Mouse (Mus musculus) hindbrain, embryonic 12.5 days (tissue): ENCODE measurements around the gene D7Ertd443e. TPM values are rescaled to one million over a fixed set of nuclear protein-coding genes. Genes with fewer than 3 reads are reported as not detected.

Source experiments
- ATAC-seq: fragments of 200-750 bp; cut with Nextera tagmentation; 2 replicates; pipeline ENCODE4 v1.8.0; 2017; ENCODE audit warnings: moderate TSS enrichment; ENCODE audit not compliant: low FRiP score
- H3K27ac ChIP-seq: fragments of 300-500 bp; sonication (generic); 2 replicates; pipeline ENCODE4 v1.5.1; 2016; ENCODE audit warnings: mild to moderate bottlenecking
- H3K27me3 ChIP-seq: fragments of 300-500 bp; sonication (generic); 2 replicates; pipeline ENCODE4 v1.6.1; 2016; ENCODE audit warnings: mild to moderate bottlenecking
- H3K36me3 ChIP-seq: fragments of 300-500 bp; sonication (generic); 2 replicates; pipeline ENCODE4 v1.6.1; 2016; ENCODE audit warnings: mild to moderate bottlenecking
- H3K4me1 ChIP-seq: fragments of 300-500 bp; sonication (generic); 2 replicates; pipeline ENCODE4 v1.6.1; 2016
- H3K4me2 ChIP-seq: fragments of 300-500 bp; sonication (generic); replicated peaks from 2 replicates; pipeline ENCODE4 v1.6.1; 2016; ENCODE audit warnings: mild to moderate bottlenecking
- H3K4me3 ChIP-seq: fragments of 300-500 bp; sonication (generic); 2 replicates; pipeline ENCODE4 v1.5.1; 2016; ENCODE audit warnings: mild to moderate bottlenecking
- H3K9ac ChIP-seq: fragments of 300-500 bp; sonication (generic); 2 replicates; pipeline ENCODE4 v1.6.1; 2016; ENCODE audit warnings: mild to moderate bottlenecking, moderate library complexity
- H3K9me3 ChIP-seq: fragments of 300-500 bp; sonication (generic); replicated peaks from 2 replicates; pipeline ENCODE4 v1.6.1; 2016; ENCODE audit warnings: mild to moderate bottlenecking
- WGBS: fragments of 180-500 bp; shearing (Covaris S2); methylation state at CpG from one replicate; pipeline ENCODE4 v1.1.7; 2016; 5-methylcytosine and 5-hydroxymethylcytosine counted together
- polyA plus RNA-seq: library from polyadenylated mRNA; unstranded; fragments of >200 nt; fragmentation: Nextera tagmentation; extraction: Ambion mirVana; gene quantifications from 2 replicates; pipeline ENCODE4 v1.2.1, GENCODE M21; 2016

D7Ertd443e gene
- polyA plus RNA-seq, 1 experiment from 2014 or later: 0.35 TPM

GRCm38 (mm10) chr7:134369241-134369640, 16.2 kb downstream of the D7Ertd443e start:
- Histone ChIP-seq H3K4me3 (no peak overlapping the region), H3K36me3 (no peaks in the 10 kb centered on the region), H3K4me2 (no peak overlapping the region), H3K9ac (no peak overlapping the region), H3K4me1 (no peaks in the 10 kb centered on the region), H3K9me3 (no peaks in the 10 kb centered on the region), H3K27ac (no peak overlapping the region), H3K27me3 (no peaks in the 10 kb centered on the region)
- WGBS: 88% methylated on average over 4 of the region's 4 CpGs
- ATAC-seq: no peak

- no peak overlapping the region for H3K27ac ChIP-seq
- H3K9ac ChIP-seq: no peak overlapping the region
- no peaks in the 10 kb centered on the region for H3K9me3 ChIP-seq
- H3K27me3 ChIP-seq: no peaks in the 10 kb centered on the region; the same call in 1 of the 2 replicates
- H3K36me3 ChIP-seq: no peaks in the 10 kb centered on the region
- H3K4me2 ChIP-seq: no peak overlapping the region
- H3K4me1 ChIP-seq: no peaks in the 10 kb centered on the region
- no peak overlapping the region for H3K4me3 ChIP-seq
- WGBS: 51% methylated on average over 7 of the region's 7 CpGs
- ATAC-seq: no peak; the same call in 1 of the 2 replicates
These were observed 23.1 kb downstream of the D7Ertd443e start for GRCm38 (mm10) chr7:134362257-134362870.

- no peak overlapping the region for H3K9ac ChIP-seq
- no peaks in the 10 kb centered on the region for H3K4me1 ChIP-seq
- no peaks in the 10 kb centered on the region for H3K27me3 ChIP-seq
- 41% methylated on average over 6 of the region's 6 CpGs for WGBS
- no peak overlapping the region for H3K27ac ChIP-seq
- no peak overlapping the region for H3K4me3 ChIP-seq
- ATAC-seq: no peak
- no peak overlapping the region for H3K4me2 ChIP-seq
- no peaks in the 10 kb centered on the region for H3K9me3 ChIP-seq
- no peaks in the 10 kb centered on the region for H3K36me3 ChIP-seq
These were observed 36.6 kb downstream of the D7Ertd443e start for GRCm38 (mm10) chr7:134348825-134349224.

GRCm38 (mm10) chr7:134342202-134342601, 43.3 kb downstream of the D7Ertd443e start:
- H3K27ac ChIP-seq: no peak overlapping the region
- H3K4me2 ChIP-seq: no peak overlapping the region
- H3K4me1 ChIP-seq: no peaks in the 10 kb centered on the region
- 89% methylated on average over 2 of the region's 2 CpGs for WGBS
- ATAC-seq: no peak
- H3K4me3 ChIP-seq: no peak overlapping the region
- no peak overlapping the region for H3K9ac ChIP-seq
- H3K9me3 ChIP-seq: no peaks in the 10 kb centered on the region
- no peaks in the 10 kb centered on the region for H3K27me3 ChIP-seq
- H3K36me3 ChIP-seq: no peaks in the 10 kb centered on the region

GRCm38 (mm10) chr7:134335951-134336350, 49.5 kb downstream of the D7Ertd443e start:
- Histone ChIP-seq H3K36me3 (no peaks in the 10 kb centered on the region), H3K4me3 (no peak overlapping the region), H3K27ac (no peak overlapping the region), H3K4me2 (no peak overlapping the region), H3K9ac (no peak overlapping the region), H3K27me3 (no peaks in the 10 kb centered on the region), H3K9me3 (no peaks in the 10 kb centered on the region), H3K4me1 (no peaks in the 10 kb centered on the region)
- 81% methylated on average over 3 of the region's 3 CpGs for WGBS
- ATAC-seq: no peak

GRCm38 (mm10) chr7:134320979-134321378, 64.5 kb downstream of the D7Ertd443e start:
- H3K9me3 ChIP-seq: no peaks in the 10 kb centered on the region
- H3K4me1 ChIP-seq: no peaks in the 10 kb centered on the region
- no peak overlapping the region for H3K27ac ChIP-seq
- H3K4me3 ChIP-seq: no peak overlapping the region
- ATAC-seq: no peak
- no peaks in the 10 kb centered on the region for H3K27me3 ChIP-seq
- 75% methylated on average over 10 of the region's 10 CpGs for WGBS
- H3K36me3 ChIP-seq: no peaks in the 10 kb centered on the region
- H3K9ac ChIP-seq: no peak overlapping the region
- H3K4me2 ChIP-seq: no peak overlapping the region

GRCm38 (mm10) chr7:134302084-134302483, 83.4 kb downstream of the D7Ertd443e start:
- H3K36me3 ChIP-seq: no peaks in the 10 kb centered on the region
- H3K9ac ChIP-seq: no peak overlapping the region
- H3K4me3 ChIP-seq: no peak overlapping the region
- no peaks in the 10 kb centered on the region for H3K4me1 ChIP-seq
- no peaks in the 10 kb centered on the region for H3K27me3 ChIP-seq
- no peak overlapping the region for H3K4me2 ChIP-seq
- 92% methylated on average over 3 of the region's 3 CpGs for WGBS
- ATAC-seq: no peak
- H3K9me3 ChIP-seq: no peaks in the 10 kb centered on the region
- H3K27ac ChIP-seq: no peak overlapping the region

GRCm38 (mm10) chr7:134301285-134301684, 84.2 kb downstream of the D7Ertd443e start:
- 52% methylated on average over 8 of the region's 8 CpGs for WGBS
- H3K9ac ChIP-seq: no peak overlapping the region
- H3K36me3 ChIP-seq: no peaks in the 10 kb centered on the region
- H3K27me3 ChIP-seq: no peaks in the 10 kb centered on the region
- no peak overlapping the region for H3K27ac ChIP-seq
- no peak overlapping the region for H3K4me2 ChIP-seq
- no peaks in the 10 kb centered on the region for H3K4me1 ChIP-seq
- H3K9me3 ChIP-seq: no peaks in the 10 kb centered on the region
- ATAC-seq: no peak
- H3K4me3 ChIP-seq: no peak overlapping the region

GRCm38 (mm10) chr7:134292750-134293149, 92.7 kb downstream of the D7Ertd443e start:
- no peak overlapping the region for H3K4me2 ChIP-seq
- no peaks in the 10 kb centered on the region for H3K27me3 ChIP-seq
- no peak for ATAC-seq
- H3K4me3 ChIP-seq: no peak overlapping the region
- no peaks in the 10 kb centered on the region for H3K9me3 ChIP-seq
- 81% methylated on average over 3 of the region's 3 CpGs for WGBS
- H3K36me3 ChIP-seq: no peaks in the 10 kb centered on the region
- H3K9ac ChIP-seq: no peak overlapping the region
- H3K4me1 ChIP-seq: no peaks in the 10 kb centered on the region
- H3K27ac ChIP-seq: no peak overlapping the region

- H3K27ac ChIP-seq: no peak overlapping the region
- no peak overlapping the region for H3K4me2 ChIP-seq
- WGBS: 70% methylated on average over 7 of the region's 7 CpGs
- no peak overlapping the region for H3K4me3 ChIP-seq
- no peak overlapping the region for H3K9ac ChIP-seq
- H3K27me3 ChIP-seq: no peaks in the 10 kb centered on the region
- H3K9me3 ChIP-seq: no peaks in the 10 kb centered on the region
- no peak for ATAC-seq
- H3K4me1 ChIP-seq: no peaks in the 10 kb centered on the region
- H3K36me3 ChIP-seq: no peaks in the 10 kb centered on the region
These were observed 95.7 kb downstream of the D7Ertd443e start for GRCm38 (mm10) chr7:134289611-134290301.

GRCm38 (mm10) chr7:134289126-134289525, 96.3 kb downstream of the D7Ertd443e start:
- Histone ChIP-seq H3K4me1 (no peaks in the 10 kb centered on the region), H3K9ac (no peak overlapping the region), H3K4me2 (no peak overlapping the region), H3K27me3 (no peaks in the 10 kb centered on the region), H3K4me3 (no peak overlapping the region), H3K36me3 (no peaks in the 10 kb centered on the region), H3K27ac (no peak overlapping the region), H3K9me3 (no peaks in the 10 kb centered on the region)
- 96% methylated on average over 5 of the region's 5 CpGs for WGBS
- no peak for ATAC-seq

- no peak overlapping the region for H3K4me2 ChIP-seq
- no peaks in the 10 kb centered on the region for H3K36me3 ChIP-seq
- H3K27me3 ChIP-seq: no peaks in the 10 kb centered on the region
- no peak overlapping the region for H3K9ac ChIP-seq
- 72% methylated on average over 6 of the region's 6 CpGs for WGBS
- ATAC-seq: no peak
- H3K4me3 ChIP-seq: no peak overlapping the region
- no peaks in the 10 kb centered on the region for H3K9me3 ChIP-seq
- H3K27ac ChIP-seq: no peak overlapping the region
- H3K4me1 ChIP-seq: no peaks in the 10 kb centered on the region
These were observed 97.8 kb downstream of the D7Ertd443e start for GRCm38 (mm10) chr7:134287570-134288222.
